Mouse (Mus musculus) heart, postnatal 0 days (tissue): ENCODE measurements around the gene Taar5. TPM values are rescaled to one million over a fixed set of nuclear protein-coding genes. Genes with fewer than 3 reads are reported as not detected.

ENCODE experiments used
- ATAC-seq: fragments of 200-750 bp; cut with Nextera tagmentation; 2 replicates; pipeline ENCODE4 v1.8.0; 2017; ENCODE audit warnings: low read depth, moderate number of reproducible peaks, moderate library complexity; ENCODE audit not compliant: insufficient read depth
- DNase-seq: peaks from one replicate; pipeline ENCODE4 v3.0.0-alpha.2; 2016; ENCODE audit warnings: low spot score
- H3K27ac ChIP-seq: fragments of 300-500 bp; sonication (generic); 2 replicates; pipeline ENCODE4 v1.5.1; 2014; ENCODE audit warnings: low read depth, mild to moderate bottlenecking
- H3K27me3 ChIP-seq: fragments of 300-500 bp; sonication (generic); 2 replicates; pipeline ENCODE4 v1.6.1; 2014; ENCODE audit warnings: low read length, mixed read lengths; ENCODE audit not compliant: control insufficient read depth, insufficient read depth
- H3K36me3 ChIP-seq: fragments of 300-500 bp; sonication (generic); replicated peaks from 2 replicates; pipeline ENCODE4 v1.6.1; 2014; ENCODE audit warnings: low read length, mixed read lengths; ENCODE audit not compliant: control insufficient read depth, insufficient read depth
- H3K4me1 ChIP-seq: fragments of 300-500 bp; sonication (generic); 2 replicates; pipeline ENCODE4 v1.6.1; 2014; ENCODE audit warnings: antibody characterized with exemption; ENCODE audit not compliant: control insufficient read depth, insufficient read depth
- H3K4me2 ChIP-seq: fragments of 300-500 bp; sonication (generic); 2 replicates; pipeline ENCODE4 v1.6.1; 2014; ENCODE audit warnings: low read depth, mild to moderate bottlenecking, low read length, moderate library complexity
- H3K4me3 ChIP-seq: fragments of 300-500 bp; sonication (generic); 2 replicates; pipeline ENCODE4 v1.5.1; 2014; ENCODE audit warnings: low read depth, low read length
- H3K9ac ChIP-seq: fragments of 300-500 bp; sonication (generic); replicated peaks from 2 replicates; pipeline ENCODE4 v1.6.1; 2014; ENCODE audit warnings: low read depth, low read length, mixed read lengths
- H3K9me3 ChIP-seq: fragments of 300-500 bp; sonication (generic); replicated peaks from 2 replicates; pipeline ENCODE4 v1.6.1; 2016; ENCODE audit warnings: low read length; ENCODE audit not compliant: control insufficient read depth
- CTCF ChIP-seq: IDR thresholded peaks from 2 replicates; pipeline ENCODE4 v1.5.1; 2016; ENCODE audit warnings: antibody characterized with exemption, control low read depth, low read depth
- EP300 ChIP-seq: IDR thresholded peaks from 2 replicates; pipeline ENCODE4 v1.6.1; 2016; ENCODE audit warnings: antibody characterized with exemption, low read depth
- WGBS: fragments of 180-500 bp; shearing (Covaris S2); extraction: QIAGEN DNeasy Blood & Tissue Kit; methylation state at CpG from one replicate; pipeline ENCODE4 v1.1.7; 2014; 5-methylcytosine and 5-hydroxymethylcytosine counted together
- polyA plus RNA-seq: library from polyadenylated mRNA; unstranded; fragments of >200 nt; fragmentation: Nextera tagmentation; extraction: Ambion mirVana; gene quantifications from 2 replicates; pipeline ENCODE4 v1.2.1, GENCODE M21; 2015
- total RNA-seq: library from RNA; depleted of rRNA; stranded (reverse); fragments of >200 nt; gene quantifications from 2 replicates; pipeline ENCODE4 v1.2.3, GENCODE M21; 2014; ENCODE audit warnings: low replicate concordance; rRNA removed

The Taar5 gene
- total and polyA plus RNA-seq, 2 experiments from 2014 or later = not detected

DNA sequence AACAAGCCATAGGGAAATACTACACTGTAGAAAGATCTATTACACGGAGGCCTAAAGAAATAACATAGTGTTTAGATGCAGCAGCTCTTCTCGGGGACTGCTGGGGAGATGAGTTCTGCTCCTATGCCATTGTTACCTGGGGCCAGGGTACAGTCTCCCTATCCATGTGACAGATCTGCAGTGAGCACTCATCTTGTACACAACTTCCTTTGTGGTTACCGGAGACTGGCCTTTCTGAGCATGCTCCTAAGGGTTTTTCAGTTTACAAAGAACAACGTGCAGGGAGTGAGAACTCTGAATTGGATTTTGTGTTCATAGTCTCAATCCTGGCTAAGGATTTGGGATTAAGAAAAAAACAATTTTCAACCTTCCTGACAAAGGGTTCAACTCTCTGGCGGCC, 15.9 kb downstream of the Taar5 start:
- Histone ChIP-seq H3K9ac (no peak overlapping the region), H3K36me3 (no peaks in the 10 kb centered on the region), H3K9me3 (no peaks in the 10 kb centered on the region), H3K4me2 (no peak overlapping the region), H3K27me3 (no peaks in the 10 kb centered on the region), H3K27ac (no peak overlapping the region), H3K4me1 (no peaks in the 10 kb centered on the region), H3K4me3 (no peak overlapping the region)
- DNase-seq (no peak), ATAC-seq (no peak)
- no peak for TF ChIP-seq EP300
- TF ChIP-seq CTCF = no peak
- WGBS = 77% methylated on average over 5 of the region's 5 CpGs

DNA sequence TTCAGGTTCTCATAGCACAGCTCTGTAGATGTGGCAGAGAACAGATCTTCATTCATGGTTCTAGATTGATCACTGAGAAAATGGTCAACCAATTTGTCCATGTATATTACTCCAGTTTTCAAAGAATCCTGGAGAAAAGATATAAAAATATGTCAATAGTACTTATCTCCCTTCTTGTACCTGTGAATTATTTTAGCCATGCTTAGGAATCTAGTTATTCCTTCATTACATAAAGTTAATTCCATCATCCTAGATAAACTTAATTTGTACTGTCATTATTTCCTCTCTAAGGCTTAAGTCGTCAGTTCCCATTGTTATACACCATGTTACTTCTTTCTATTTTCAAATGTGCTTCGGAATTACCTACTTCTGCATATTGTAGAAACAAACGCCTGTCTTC, 22.9 kb downstream of the Taar5 start, which contains the start of gene Taar7a:
Taar7a (minus strand) TSS at position 101 of the 400 bp plus-strand sequence.
- Histone ChIP-seq H3K9ac (no peak within 1 kb of the TSS), H3K4me2 (no peak within 1 kb of the TSS), H3K4me3 (no peak within 1 kb of the TSS), H3K4me1 (no peaks in the 10 kb centered on the region), H3K36me3 (no peaks in the 10 kb centered on the region), H3K9me3 (no peaks in the 10 kb centered on the region), H3K27ac (no peak within 1 kb of the TSS), H3K27me3 (no peaks in the 10 kb centered on the region)
- TF ChIP-seq EP300 (no peak), CTCF (no peak)
- no peak for DNase-seq
- 80% methylated on average over 3 of the region's 3 CpGs for WGBS
- ATAC-seq = no peak

DNA sequence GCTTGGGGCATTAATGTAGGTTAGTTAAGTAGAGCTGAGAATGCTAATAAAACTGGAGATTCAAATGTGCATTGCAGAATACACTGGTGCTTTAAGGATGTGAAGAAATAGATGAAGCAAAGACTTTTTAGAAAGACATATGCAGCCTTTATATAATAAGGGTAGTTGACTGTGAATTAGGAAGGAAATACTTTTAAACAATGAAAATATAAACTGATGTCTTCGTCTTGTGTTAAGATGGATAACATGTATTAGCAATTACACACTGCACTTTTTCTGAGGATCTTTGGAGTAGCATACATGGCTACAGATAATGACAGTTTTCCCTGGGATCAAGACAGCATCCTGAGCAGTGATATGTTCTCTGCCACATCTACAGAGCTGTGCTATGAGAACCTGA, 29.1 kb downstream of the Taar5 start, which contains the start of gene Taar7b:
Taar7b (plus strand) TSS at position 301 of the 400 bp plus-strand sequence.
- H3K4me1 ChIP-seq = no peaks in the 10 kb centered on the region
- no peaks in the 10 kb centered on the region for H3K27me3 ChIP-seq
- H3K9ac ChIP-seq = no peak within 1 kb of the TSS
- 69% methylated on average over 1 of the region's 1 CpGs for WGBS
- no peaks in the 10 kb centered on the region for H3K9me3 ChIP-seq
- no peak within 1 kb of the TSS for H3K4me2 ChIP-seq
- DNase-seq (no peak), ATAC-seq (no peak)
- H3K4me3 ChIP-seq = no peak within 1 kb of the TSS
- no peak for TF ChIP-seq EP300
- no peak for TF ChIP-seq CTCF
- H3K27ac ChIP-seq = no peak within 1 kb of the TSS
- H3K36me3 ChIP-seq = no peaks in the 10 kb centered on the region

DNA sequence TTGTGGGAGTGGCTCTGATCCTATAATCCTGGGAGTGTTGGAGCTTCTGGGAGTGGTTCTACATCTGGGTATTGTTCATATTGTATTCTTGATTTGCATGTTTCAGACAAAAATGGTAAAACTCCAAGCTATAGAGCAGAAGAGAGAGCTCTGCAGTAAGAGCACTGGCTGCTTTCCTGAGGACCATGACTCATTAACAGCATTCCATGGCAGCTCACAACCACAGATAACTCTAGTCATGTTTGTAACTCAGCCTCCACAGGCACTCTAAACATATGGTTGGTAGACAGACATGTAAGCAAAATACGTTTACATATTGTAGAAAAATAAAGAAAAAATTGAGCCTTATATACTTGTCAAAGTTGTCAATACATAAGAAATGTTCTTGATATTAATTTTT, 35.9 kb downstream of the Taar5 start:
- no peak for TF ChIP-seq CTCF
- TF ChIP-seq EP300 = no peak
- no peaks in the 10 kb centered on the region for H3K4me1 ChIP-seq
- H3K4me3 ChIP-seq = no peak overlapping the region
- no peak overlapping the region for H3K27ac ChIP-seq
- WGBS = 41% methylated on average over 1 of the region's 1 CpGs
- no peak for DNase-seq
- no peaks in the 10 kb centered on the region for H3K36me3 ChIP-seq
- H3K27me3 ChIP-seq = no peaks in the 10 kb centered on the region
- no peaks in the 10 kb centered on the region for H3K9me3 ChIP-seq
- ATAC-seq = no peak
- no peak overlapping the region for H3K9ac ChIP-seq
- H3K4me2 ChIP-seq = no peak overlapping the region

DNA sequence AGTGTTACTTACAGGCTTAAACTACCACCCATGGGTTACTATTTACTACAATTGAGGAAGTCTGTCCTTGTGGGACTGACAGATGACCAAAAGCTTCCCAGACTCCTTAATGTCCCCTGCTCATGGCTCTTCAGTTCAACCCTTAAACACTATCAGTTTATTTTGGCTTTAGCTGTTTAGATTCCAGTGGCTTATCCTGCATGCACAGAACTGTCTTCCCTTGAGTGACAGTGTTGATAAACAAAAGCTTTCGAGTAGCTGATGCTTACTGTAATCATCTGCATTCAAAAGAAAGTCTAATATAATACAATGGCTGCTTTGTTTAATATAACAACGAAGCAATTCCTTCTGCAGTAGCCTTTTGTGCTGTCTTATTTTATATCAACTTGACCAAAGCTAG, 36.5 kb downstream of the Taar5 start:
- H3K9ac ChIP-seq = no peak overlapping the region
- no peak for ATAC-seq
- H3K27me3 ChIP-seq = no peaks in the 10 kb centered on the region
- no peak overlapping the region for H3K4me3 ChIP-seq
- no peaks in the 10 kb centered on the region for H3K36me3 ChIP-seq
- no peak overlapping the region for H3K27ac ChIP-seq
- H3K9me3 ChIP-seq = no peaks in the 10 kb centered on the region
- no peaks in the 10 kb centered on the region for H3K4me1 ChIP-seq
- TF ChIP-seq CTCF (no peak), EP300 (no peak)
- H3K4me2 ChIP-seq = no peak overlapping the region
- WGBS = 29% methylated on average over 2 of the region's 2 CpGs
- DNase-seq = no peak

DNA sequence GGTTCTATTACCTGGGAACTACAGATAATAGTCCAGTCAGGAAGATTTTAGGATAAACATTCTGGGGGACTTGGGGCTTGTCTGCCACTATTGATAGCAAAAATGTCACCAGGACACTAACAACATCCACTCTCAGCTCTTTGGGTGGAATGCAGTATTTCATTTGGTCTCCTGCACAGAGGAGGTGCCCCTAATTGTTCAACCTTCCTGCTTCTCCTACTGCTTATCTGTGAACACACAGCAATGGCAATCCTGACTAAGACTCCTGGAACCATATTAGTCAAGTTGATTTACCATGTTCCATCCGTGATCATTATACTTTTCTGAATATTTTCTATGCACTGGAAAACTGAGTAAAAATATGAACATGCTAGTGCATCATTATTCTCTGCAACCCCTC, 37.6 kb downstream of the Taar5 start:
- TF ChIP-seq CTCF = no peak
- H3K9ac ChIP-seq = no peak overlapping the region
- WGBS = 85% methylated on average over 1 of the region's 1 CpGs

More for the DNA sequence above, 37.6 kb downstream of the Taar5 start:
- DNase-seq (no peak), ATAC-seq (no peak)
- H3K4me1 ChIP-seq = no peaks in the 10 kb centered on the region
- no peak overlapping the region for H3K27ac ChIP-seq
- no peak overlapping the region for H3K4me2 ChIP-seq
- no peaks in the 10 kb centered on the region for H3K9me3 ChIP-seq
- H3K36me3 ChIP-seq = no peaks in the 10 kb centered on the region
- no peaks in the 10 kb centered on the region for H3K27me3 ChIP-seq
- H3K4me3 ChIP-seq = no peak overlapping the region

Other genes starting within 250 kb of the Taar5 start
- 2,923 and 3,021 TPM in 2 replicates for gene Rps12, start 183.4 kb upstream of the Taar5 start, total RNA-seq
- 83.1 and 86.0 TPM in 2 replicates for gene Rps12, start 183.4 kb upstream of the Taar5 start, polyA plus RNA-seq
- gene Slc18b1, start 173.7 kb upstream of the Taar5 start, total RNA-seq = 7.2 and 10.1 TPM in 2 replicates
- 4.6 and 5.4 TPM in 2 replicates for gene Slc18b1, start 173.7 kb upstream of the Taar5 start, polyA plus RNA-seq
- gene Vnn3, start 119.2 kb upstream of the Taar5 start, total RNA-seq = 0.62 TPM in 1 of 2 replicates, not detected in the other
- gene Vnn3, start 119.2 kb upstream of the Taar5 start, polyA plus RNA-seq = 0.08 and 0.12 TPM in 2 replicates
- gene Vnn1, start 76.0 kb upstream of the Taar5 start, total RNA-seq = 3.4 and 7.3 TPM in 2 replicates
- gene Vnn1, start 76.0 kb upstream of the Taar5 start, polyA plus RNA-seq = 0.68 and 0.74 TPM in 2 replicates
- not detected in 2 replicates for gene Taar1, start 50.4 kb upstream of the Taar5 start, total RNA-seq
- gene Taar1, start 50.4 kb upstream of the Taar5 start, polyA plus RNA-seq = not detected in 2 replicates
- gene Taar2, start 32.1 kb upstream of the Taar5 start, total RNA-seq = not detected in 2 replicates
- not detected in 2 replicates for gene Taar2, start 32.1 kb upstream of the Taar5 start, polyA plus RNA-seq
- not detected in 2 replicates for gene Taar3, start 21.1 kb upstream of the Taar5 start, total RNA-seq
- not detected in 2 replicates for gene Taar3, start 21.1 kb upstream of the Taar5 start, polyA plus RNA-seq
- gene Taar4, start 10.2 kb upstream of the Taar5 start, total RNA-seq = not detected in 2 replicates
- gene Taar4, start 10.2 kb upstream of the Taar5 start, polyA plus RNA-seq = not detected in 2 replicates
- gene Taar6, start 14.9 kb downstream of the Taar5 start, total RNA-seq = not detected in 2 replicates
- gene Taar6, start 14.9 kb downstream of the Taar5 start, polyA plus RNA-seq = not detected in 2 replicates
- not detected in 2 replicates for gene Taar7a, start 22.8 kb downstream of the Taar5 start, total RNA-seq
- not detected in 2 replicates for gene Taar7a, start 22.8 kb downstream of the Taar5 start, polyA plus RNA-seq
- not detected in 2 replicates for gene Taar7b, start 29.2 kb downstream of the Taar5 start, total RNA-seq
- gene Taar7b, start 29.2 kb downstream of the Taar5 start, polyA plus RNA-seq = not detected in 2 replicates
- not detected in 2 replicates for gene Taar7d, start 56.5 kb downstream of the Taar5 start, total RNA-seq
- gene Taar7d, start 56.5 kb downstream of the Taar5 start, polyA plus RNA-seq = not detected in 2 replicates
- gene Taar7e, start 66.9 kb downstream of the Taar5 start, total RNA-seq = not detected in 2 replicates
- not detected in 2 replicates for gene Taar7e, start 66.9 kb downstream of the Taar5 start, polyA plus RNA-seq
- gene Taar7f, start 78.8 kb downstream of the Taar5 start, total RNA-seq = not detected in 2 replicates
- not detected in 2 replicates for gene Taar7f, start 78.8 kb downstream of the Taar5 start, polyA plus RNA-seq
- gene Taar8a, start 105.8 kb downstream of the Taar5 start, total RNA-seq = not detected in 2 replicates
- gene Taar8a, start 105.8 kb downstream of the Taar5 start, polyA plus RNA-seq = not detected in 2 replicates
- not detected in 2 replicates for gene Taar8b, start 121.6 kb downstream of the Taar5 start, total RNA-seq
- not detected in 2 replicates for gene Taar8b, start 121.6 kb downstream of the Taar5 start, polyA plus RNA-seq
- gene Taar8c, start 131.2 kb downstream of the Taar5 start, total RNA-seq = not detected in 2 replicates
- gene Taar8c, start 131.2 kb downstream of the Taar5 start, polyA plus RNA-seq = not detected in 2 replicates
- not detected in 2 replicates for gene Taar9, start 138.8 kb downstream of the Taar5 start, total RNA-seq
- not detected in 2 replicates for gene Taar9, start 138.8 kb downstream of the Taar5 start, polyA plus RNA-seq
- gene Stx7, start 178.6 kb downstream of the Taar5 start, total RNA-seq = 30.1 and 35.6 TPM in 2 replicates
- 67.8 and 68.8 TPM in 2 replicates for gene Stx7, start 178.6 kb downstream of the Taar5 start, polyA plus RNA-seq